In the genomic region with DNA sequence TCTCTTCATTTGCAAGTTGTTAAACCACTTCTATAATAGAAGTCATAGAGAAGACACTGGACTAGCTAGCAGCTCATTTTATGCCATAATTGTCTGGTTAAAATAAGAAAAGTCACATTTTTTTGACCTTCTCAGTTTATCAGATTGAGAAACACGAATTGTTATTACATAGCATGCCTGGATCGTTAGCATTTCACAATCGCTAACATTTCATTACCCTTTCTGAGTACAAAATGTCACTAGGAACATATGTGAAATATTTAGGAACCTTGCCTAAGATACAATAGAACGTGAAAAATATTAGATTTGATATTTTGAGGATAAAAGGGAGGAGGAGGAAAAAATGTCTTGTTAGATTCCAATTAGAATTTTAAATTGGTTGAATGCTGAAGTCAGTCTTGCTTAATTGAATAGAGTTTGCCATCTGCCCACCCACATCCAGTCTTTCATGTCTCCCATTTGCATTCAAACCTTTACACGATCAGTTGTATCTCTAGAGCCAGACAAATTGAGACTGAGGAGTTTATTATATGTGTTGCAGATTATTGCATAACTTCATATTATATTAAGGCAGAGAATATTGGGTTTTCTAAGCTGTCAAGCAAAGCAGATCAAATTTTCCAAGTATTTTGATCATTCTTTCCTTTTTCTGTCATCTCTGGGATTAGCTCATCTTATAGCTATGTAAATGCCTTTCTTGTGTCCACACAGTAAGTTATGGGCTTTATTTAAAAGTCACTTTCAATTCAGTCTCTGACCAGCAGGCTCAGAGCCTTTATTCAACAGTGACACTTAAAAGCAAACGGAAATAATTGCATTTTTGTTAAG, we compare ENCODE assay signal across 23 mouse cellular contexts.
DNase-seq lines count a peak whose midpoint lies in the region; ATAC-seq and TF ChIP-seq lines count a peak whose summit lies in the region.
"Had no signal": no experiment of that assay in that cellular context is flagged by ENCODE, and none has a peak within 500 bp of the region (broad histone marks: within the 10 kb centered on the region; RNA-seq: fewer than 3 reads in every experiment).

No protein-coding gene starts in this region.

- ATAC-seq in lung, postnatal 0 days, result peak; percentile 79
- peak; percentile 58 for ATAC-seq in megakaryocyte, adult 5-6 weeks (ENCODE audit: poor library complexity, severe bottlenecking)
- ATAC-seq: Patski had no signal

- DNase-seq in layer of hippocampus, adult 2 months (ENCODE audit: low spot score in 2 of 2), result peak in 1 of 2 experiments; percentile 50
- no peak for DNase-seq in layer of hippocampus, adult 11-12 months (ENCODE audit: low spot score)
- peak; percentile 88 for DNase-seq in lung, postnatal 0 days (ENCODE audit: low spot score)
- no peak for DNase-seq in lung, postnatal 10 days
- peak; percentile 47 for DNase-seq in brain, adult 2 months (ENCODE audit: low read depth, low spot score)
- DNase-seq in kidney, postnatal 10 days, result no peak
- no peak for DNase-seq in right cerebral cortex, postnatal 36 days (ENCODE audit: low spot score in 2 of 2)
- DNase-seq: adrenal gland, adult 8-10 months; cerebellum, adult 11 months; cerebellum, postnatal 10 days; gastrocnemius, postnatal 14 days; kidney, adult 18-20 months; right cerebral cortex, adult 18-20 months; thymus, adult 18-20 months; thymus, postnatal 4 days had no signal

- H3K4me3 ChIP-seq in layer of hippocampus, adult 2 months, result no peak overlapping the region
- H3K4me3 ChIP-seq in lung, postnatal 0 days (ENCODE audit: low read depth, low read length), result no peak overlapping the region
- H3K4me3 ChIP-seq: embryonic facial prominence, embryonic 13.5 days; hindbrain, embryonic 10.5 days; limb, embryonic 13.5 days; midbrain, embryonic 10.5 days; neural tube, embryonic 13.5 days had no signal

- TF ChIP-seq EP300 in lung, postnatal 0 days (IDR thresholded peaks at IDR 0.05), result peak; percentile 94

- H3K4me1 ChIP-seq in lung, postnatal 0 days (ENCODE audit: insufficient read depth, low read depth, low read length), result no peaks in the 10 kb centered on the region; the same call in 1 of the 2 replicates
- H3K4me1 ChIP-seq: embryonic facial prominence, embryonic 13.5 days; limb, embryonic 13.5 days; neural tube, embryonic 13.5 days had no signal

- no peaks in the 10 kb centered on the region for H3K27me3 ChIP-seq in lung, postnatal 0 days (replicated peaks; ENCODE audit: insufficient read depth, low read length)
- H3K27me3 ChIP-seq: embryonic facial prominence, embryonic 13.5 days; limb, embryonic 13.5 days; neural tube, embryonic 13.5 days; Patski had no signal

- H3K9me3 ChIP-seq in lung, postnatal 0 days (ENCODE audit: low read length), result no peaks in the 10 kb centered on the region
- H3K9me3 ChIP-seq: embryonic facial prominence, embryonic 13.5 days; hindbrain, embryonic 10.5 days; limb, embryonic 13.5 days; midbrain, embryonic 10.5 days; neural tube, embryonic 13.5 days had no signal

- no peak overlapping the region for H3K9ac ChIP-seq in lung, postnatal 0 days (replicated peaks; ENCODE audit: low read depth)
- H3K9ac ChIP-seq: embryonic facial prominence, embryonic 13.5 days; limb, embryonic 13.5 days; neural tube, embryonic 13.5 days had no signal

- no peak overlapping the region for H3K4me2 ChIP-seq in lung, postnatal 0 days (replicated peaks; ENCODE audit: low read depth, low read length)
- H3K4me2 ChIP-seq: embryonic facial prominence, embryonic 13.5 days; limb, embryonic 13.5 days; neural tube, embryonic 13.5 days had no signal

- H3K36me3 ChIP-seq in lung, postnatal 0 days (ENCODE audit: insufficient read depth, low read length), result no peaks in the 10 kb centered on the region
- H3K36me3 ChIP-seq: embryonic facial prominence, embryonic 13.5 days; hindbrain, embryonic 10.5 days; limb, embryonic 13.5 days; midbrain, embryonic 10.5 days; neural tube, embryonic 13.5 days had no signal

- peak overlapping the region; percentile 39; the same call in 1 of the 2 replicates for H3K27ac ChIP-seq in layer of hippocampus, adult 2 months
- no peak overlapping the region for H3K27ac ChIP-seq in lung, postnatal 0 days (ENCODE audit: low read length)
- H3K27ac ChIP-seq: embryonic facial prominence, embryonic 13.5 days; hindbrain, embryonic 10.5 days; kidney, postnatal 0 days; limb, embryonic 13.5 days; midbrain, embryonic 10.5 days; neural tube, embryonic 13.5 days had no signal

- WGBS in lung, postnatal 0 days, result 64% methylated on average over 6 of the region's 6 CpGs

- TF ChIP-seq CTCF in layer of hippocampus, adult 2 months (conservative IDR thresholded peaks at IDR 0.05), result peak; percentile 23; the same call in 1 of the 2 replicates
- TF ChIP-seq CTCF in lung, postnatal 0 days (IDR thresholded peaks at IDR 0.05), result peak; percentile 20; the same call in 1 of the 2 replicates

Comparison
In these comparisons a context has a peak if more than half of its experiments do, and no peak if none do; other contexts are left out.
1. DNase-seq: peak in lung, postnatal 0 days (single experiment) and brain, adult 2 months (single experiment); none in layer of hippocampus, adult 11-12 months (single experiment), lung, postnatal 10 days (single experiment), kidney, postnatal 10 days (single experiment) and right cerebral cortex, postnatal 36 days (0 of 2).